In genomic region chr16:31460506-31460905, GRCm38 (mm10) we compare ENCODE assay signal across 16 mouse cellular contexts. TPM values are rescaled to one million over a fixed set of nuclear protein-coding genes. Genes with fewer than 3 reads are reported as not detected.
A peak's percentile ranks its signal among the peaks of the same experiment; 100 is the strongest.
DNase-seq lines count a peak whose midpoint lies in the region; ATAC-seq and TF ChIP-seq lines count a peak whose summit lies in the region.
"Had no signal": no experiment of that assay in that cellular context is flagged by ENCODE, and none has a peak within 500 bp of the region (broad histone marks: within the 10 kb centered on the region; RNA-seq: fewer than 3 reads in every experiment).

No protein-coding gene starts in this region.

- peaks cover 25% of the 10 kb centered on the region for H3K27me3 ChIP-seq in hindbrain, embryonic 10.5 days (ENCODE audit: insufficient read depth, poor library complexity, severe bottlenecking)
- H3K27me3 ChIP-seq in hindbrain, embryonic 13.5 days = no peaks in the 10 kb centered on the region
- H3K27me3 ChIP-seq in lung, postnatal 0 days (replicated peaks; ENCODE audit: insufficient read depth, low read length) = no peaks in the 10 kb centered on the region

- H3K9ac ChIP-seq in hindbrain, embryonic 13.5 days = no peak overlapping the region
- H3K9ac ChIP-seq in lung, postnatal 0 days (replicated peaks; ENCODE audit: low read depth) = no peak overlapping the region
- H3K9ac ChIP-seq: midbrain, embryonic 12.5 days; neural tube, embryonic 15.5 days had no signal

- ATAC-seq in hindbrain, embryonic 13.5 days (ENCODE audit: low FRiP score) = no peak
- peak; percentile 2; the same call in 1 of the 2 replicates for ATAC-seq in lung, postnatal 0 days
- ATAC-seq: forebrain, embryonic 16.5 days; hindbrain, embryonic 16.5 days had no signal

- no peak for TF ChIP-seq CTCF in lung, postnatal 0 days (IDR thresholded peaks at IDR 0.05)
- TF ChIP-seq CTCF in lung, adult 2 months (IDR thresholded peaks at IDR 0.05; ENCODE audit: insufficient read depth, low read length) = no peak

- no peak for TF ChIP-seq POLR2A in lung, adult 2 months (IDR thresholded peaks at IDR 0.05; ENCODE audit: borderline replicate concordance, extremely low read depth, low read depth, low read length)

- peaks cover 39% of the 10 kb centered on the region for H3K4me1 ChIP-seq in hindbrain, embryonic 10.5 days (replicated peaks)
- peaks cover 14% of the 10 kb centered on the region for H3K4me1 ChIP-seq in hindbrain, embryonic 13.5 days (replicated peaks)
- H3K4me1 ChIP-seq in lung, postnatal 0 days (ENCODE audit: insufficient read depth, low read depth, low read length) = peaks cover 8% of the 10 kb centered on the region; the same call in 1 of the 2 replicates
- H3K4me1 ChIP-seq in lung, adult 2 months (ENCODE audit: control insufficient read depth, insufficient read depth, low read length) = no peaks in the 10 kb centered on the region

- no peak for TF ChIP-seq EP300 in lung, postnatal 0 days (IDR thresholded peaks at IDR 0.05)

- H3K27ac ChIP-seq in hindbrain, embryonic 10.5 days = 0 out of 2 replicates have a peak overlapping the region, but pooled peaks have one; percentile 30
- no peak overlapping the region for H3K27ac ChIP-seq in hindbrain, embryonic 13.5 days
- 0 out of 2 replicates have a peak overlapping the region, but pooled peaks have one; percentile 15 for H3K27ac ChIP-seq in lung, postnatal 0 days (ENCODE audit: low read length)
- H3K27ac ChIP-seq: gastrocnemius, adult 2 months; midbrain, embryonic 12.5 days; neural tube, embryonic 15.5 days had no signal

- 57% methylated on average over 13 of the region's 13 CpGs for WGBS in hindbrain, embryonic 10.5 days
- 66% methylated on average over 13 of the region's 13 CpGs for WGBS in hindbrain, embryonic 13.5 days
- 34% methylated on average over 13 of the region's 13 CpGs for WGBS in lung, postnatal 0 days
- 54% methylated on average over 13 of the region's 13 CpGs for WGBS in lung, adult 2 months

- no peaks in the 10 kb centered on the region for H3K9me3 ChIP-seq in hindbrain, embryonic 10.5 days
- no peaks in the 10 kb centered on the region for H3K9me3 ChIP-seq in hindbrain, embryonic 13.5 days
- H3K9me3 ChIP-seq in lung, postnatal 0 days (ENCODE audit: low read length) = no peaks in the 10 kb centered on the region
- H3K9me3 ChIP-seq: G1E; midbrain, embryonic 12.5 days; neural tube, embryonic 15.5 days had no signal

- no peak overlapping the region for H3K4me2 ChIP-seq in hindbrain, embryonic 13.5 days
- no peak overlapping the region for H3K4me2 ChIP-seq in lung, postnatal 0 days (replicated peaks; ENCODE audit: low read depth, low read length)
- H3K4me2 ChIP-seq: midbrain, embryonic 12.5 days; neural tube, embryonic 15.5 days had no signal

- H3K36me3 ChIP-seq in hindbrain, embryonic 10.5 days = no peaks in the 10 kb centered on the region
- H3K36me3 ChIP-seq in hindbrain, embryonic 13.5 days = peaks cover 22% of the 10 kb centered on the region
- no peaks in the 10 kb centered on the region for H3K36me3 ChIP-seq in lung, postnatal 0 days (ENCODE audit: insufficient read depth, low read length)
- H3K36me3 ChIP-seq: G1E had no signal

- H3K4me3 ChIP-seq in hindbrain, embryonic 10.5 days = no peak overlapping the region
- H3K4me3 ChIP-seq in hindbrain, embryonic 13.5 days = no peak overlapping the region
- H3K4me3 ChIP-seq in lung, postnatal 0 days (ENCODE audit: low read depth, low read length) = no peak overlapping the region
- no peak overlapping the region for H3K4me3 ChIP-seq in lung, adult 2 months (replicated peaks; ENCODE audit: extremely low read depth, low read depth, low read length)
- H3K4me3 ChIP-seq: gastrocnemius, adult 2 months; midbrain, embryonic 12.5 days; neural tube, embryonic 15.5 days had no signal

- DNase-seq in hindbrain, embryonic 10.5 days (ENCODE audit: low spot score) = no peak
- DNase-seq in lung, postnatal 0 days (ENCODE audit: low spot score) = no peak
- DNase-seq in lung, adult 2 months = no peak
- DNase-seq in cerebellum, adult 9-11 months = peak; percentile 82
- DNase-seq in retina, postnatal 1 day = no peak
- no peak for DNase-seq in urinary bladder, postnatal 4 days (ENCODE audit: low spot score in 2 of 2)
- DNase-seq: gastrocnemius, adult 2 months; heart, adult 18-20 months; heart, postnatal 10 days; thymus, postnatal 14 days had no signal

RNA-seq across cellular contexts. Expression of gene Bdh1, which starts 38.4 kb away (rescaled TPM):
- polyA plus RNA-seq in hindbrain, embryonic 10.5 days (2016; fragmentation: Nextera tagmentation; extraction: Ambion mirVana) = 14.0 and 28.8 TPM in 2 replicates
- polyA plus RNA-seq in hindbrain, embryonic 13.5 days (2015; fragmentation: Nextera tagmentation; extraction: Ambion mirVana) = 76.1 and 90.8 TPM in 2 replicates
- polyA plus RNA-seq in lung, postnatal 0 days (2015; fragmentation: Nextera tagmentation; extraction: Ambion mirVana) = 1.9 and 2.0 TPM in 2 replicates
- 5.7 and 10.2 TPM in 2 replicates for polyA plus RNA-seq in lung, adult 2 months (2012; rRNA removed)
- polyA plus RNA-seq: G1E had no signal
